Mouse (Mus musculus): ENCODE measurements around the gene Dut.

Gene Dut

GRCm38 (mm10) chr2:125247108-125247961, at the start of gene Dut:
Gene Dut (plus strand): TSS chr2:125247190.
- peak; percentile 100 for DNase-seq

- peak; percentile 75 for DNase-seq
Observed at GRCm38 (mm10) chr2:125208894-125209596, 37.9 kb upstream of the Dut start.

GRCm38 (mm10) chr2:125211831-125212510, 35.0 kb upstream of the Dut start:
- peak; percentile 64 for DNase-seq

GRCm38 (mm10) chr2:125214592-125214991, 32.4 kb upstream of the Dut start:
- DNase-seq = peak; percentile 66

GRCm38 (mm10) chr2:125217286-125217685, 29.7 kb upstream of the Dut start:
- no peak for DNase-seq

GRCm38 (mm10) chr2:125218566-125218965, 28.4 kb upstream of the Dut start:
- DNase-seq = no peak

- DNase-seq = peak; percentile 90
Observed at GRCm38 (mm10) chr2:125219268-125219667, 27.7 kb upstream of the Dut start.

GRCm38 (mm10) chr2:125221673-125222072, 25.3 kb upstream of the Dut start:
- DNase-seq = no peak

GRCm38 (mm10) chr2:125228472-125229409, 18.2 kb upstream of the Dut start:
- no peak for DNase-seq

- DNase-seq = no peak
Observed at GRCm38 (mm10) chr2:125232183-125232582, 14.8 kb upstream of the Dut start.

- DNase-seq = no peak
Observed at GRCm38 (mm10) chr2:125233537-125233936, 13.5 kb upstream of the Dut start.

GRCm38 (mm10) chr2:125234049-125234448, 12.9 kb upstream of the Dut start:
- no peak for DNase-seq

GRCm38 (mm10) chr2:125245545-125246285, 1.3 kb upstream of the Dut start:
- DNase-seq = peak; percentile 64

- peak; percentile 45 for DNase-seq
Observed at GRCm38 (mm10) chr2:125246669-125247068, 321 bp upstream of the Dut start.

- DNase-seq = no peak
Observed at GRCm38 (mm10) chr2:125247962-125248235, 909 bp downstream of the Dut start.

- peak; percentile 74 for DNase-seq
Observed at GRCm38 (mm10) chr2:125248256-125248655, 1.3 kb downstream of the Dut start.

GRCm38 (mm10) chr2:125249339-125249738, 2.3 kb downstream of the Dut start:
- DNase-seq = no peak

- DNase-seq = no peak
Observed at GRCm38 (mm10) chr2:125249874-125250273, 2.9 kb downstream of the Dut start.

GRCm38 (mm10) chr2:125251781-125252180, 4.8 kb downstream of the Dut start:
- peak; percentile 53 for DNase-seq

- peak; percentile 64 for DNase-seq
Observed at GRCm38 (mm10) chr2:125252275-125252674, 5.3 kb downstream of the Dut start.

GRCm38 (mm10) chr2:125253699-125254098, 6.7 kb downstream of the Dut start:
- peak; percentile 60 for DNase-seq

GRCm38 (mm10) chr2:125254630-125255029, 7.6 kb downstream of the Dut start:
- DNase-seq = no peak

All from heart, adult 11 months (tissue).